Mouse (Mus musculus) hindbrain, embryonic 14.5 days (tissue): ENCODE results near the gene Negr1. TPM values are rescaled to one million over a fixed set of nuclear protein-coding genes. Genes with fewer than 3 reads are reported as not detected.

Experiments used
- ATAC-seq: fragments of 200-750 bp; cut with Nextera tagmentation; 2 replicates; pipeline ENCODE4 v1.8.0; 2017; ENCODE audit warnings: moderate number of reproducible peaks, mild to moderate bottlenecking, moderate TSS enrichment, moderate library complexity; ENCODE audit not compliant: low FRiP score
- DNase-seq: peaks from one replicate; pipeline ENCODE4 v3.0.0-alpha.2; 2015; ENCODE audit warnings: low spot score
- H3K27ac ChIP-seq: fragments of 300-500 bp; sonication (generic); 2 replicates; pipeline ENCODE4 v1.5.1; 2014; ENCODE audit warnings: mild to moderate bottlenecking, moderate library complexity
- H3K27me3 ChIP-seq: fragments of 300-500 bp; sonication (generic); 2 replicates; pipeline ENCODE4 v1.6.1; 2014; ENCODE audit warnings: mild to moderate bottlenecking, low read length, mixed read lengths; ENCODE audit not compliant: control insufficient read depth, insufficient read depth
- H3K36me3 ChIP-seq: fragments of 300-500 bp; sonication (generic); replicated peaks from 2 replicates; pipeline ENCODE4 v1.6.1; 2014; ENCODE audit not compliant: control insufficient read depth, insufficient read depth
- H3K4me1 ChIP-seq: fragments of 300-500 bp; sonication (generic); replicated peaks from 2 replicates; pipeline ENCODE4 v1.6.1; 2014; ENCODE audit warnings: antibody characterized with exemption, low read length, mixed read lengths; ENCODE audit not compliant: control insufficient read depth, insufficient read depth
- H3K4me2 ChIP-seq: fragments of 300-500 bp; sonication (generic); replicated peaks from 2 replicates; pipeline ENCODE4 v1.6.1; 2014; ENCODE audit warnings: mild to moderate bottlenecking, moderate library complexity
- H3K4me3 ChIP-seq: fragments of 300-500 bp; sonication (generic); replicated peaks from 2 replicates; pipeline ENCODE4 v1.5.1; 2014; ENCODE audit warnings: mild to moderate bottlenecking, low read length
- H3K9ac ChIP-seq: fragments of 300-500 bp; sonication (generic); 2 replicates; pipeline ENCODE4 v1.6.1; 2014
- H3K9me3 ChIP-seq: fragments of 300-500 bp; sonication (generic); 2 replicates; pipeline ENCODE4 v1.6.1; 2016; ENCODE audit warnings: low read length; ENCODE audit not compliant: control insufficient read depth
- WGBS: fragments of 180-500 bp; shearing (Covaris S2); extraction: QIAGEN DNeasy Blood & Tissue Kit; methylation state at CpG from one replicate; pipeline ENCODE4 v1.1.7; 2014; 5-methylcytosine and 5-hydroxymethylcytosine counted together
- polyA plus RNA-seq: library from polyadenylated mRNA; unstranded; fragments of >200 nt; fragmentation: Nextera tagmentation; extraction: Ambion mirVana; gene quantifications from 2 replicates; pipeline ENCODE4 v1.2.1, GENCODE M21; 2014

The Negr1 gene
- polyA plus RNA-seq, 1 experiment from 2014 or later, result 46.2 TPM

GRCm38 (mm10) chr3:156643710-156644363 is 82.2 kb downstream of the Negr1 start:
- Histone ChIP-seq H3K27me3 (no peaks in the 10 kb centered on the region), H3K36me3 (no peaks in the 10 kb centered on the region), H3K4me1 (no peaks in the 10 kb centered on the region), H3K9me3 (no peaks in the 10 kb centered on the region), H3K9ac (no peak overlapping the region), H3K4me2 (no peak overlapping the region), H3K27ac (no peak overlapping the region), H3K4me3 (no peak overlapping the region)
- ATAC-seq (no peak), DNase-seq (peak; percentile 43)
- WGBS, result 77% methylated on average over 3 of the region's 3 CpGs

DNA sequence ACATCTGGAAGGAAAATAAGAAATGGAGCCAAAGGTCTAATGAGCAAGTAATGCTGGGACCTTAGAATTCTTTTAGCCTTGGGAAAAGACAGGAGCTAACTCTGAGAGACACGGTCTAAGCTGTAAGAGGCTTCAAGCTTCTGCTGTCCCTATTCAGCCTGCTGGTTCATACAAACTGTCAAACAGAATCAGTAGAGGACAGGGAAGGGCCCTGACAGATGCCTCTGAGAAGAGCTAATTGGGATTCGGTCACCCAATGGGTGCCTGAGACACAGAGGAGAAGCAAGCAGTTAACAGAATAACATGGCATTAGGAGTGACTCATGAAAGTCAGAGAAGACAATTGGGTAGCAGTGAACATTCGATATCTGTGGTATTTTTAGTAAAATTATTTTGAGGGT is 86.8 kb downstream of the Negr1 start:
- Histone ChIP-seq H3K4me3 (no peak overlapping the region), H3K9me3 (no peaks in the 10 kb centered on the region), H3K27me3 (no peaks in the 10 kb centered on the region), H3K4me2 (no peak overlapping the region), H3K36me3 (no peaks in the 10 kb centered on the region), H3K27ac (no peak overlapping the region), H3K9ac (no peak overlapping the region), H3K4me1 (no peaks in the 10 kb centered on the region)
- no peak for DNase-seq
- WGBS, result 82% methylated on average over 3 of the region's 3 CpGs
- ATAC-seq, result no peak

DNA sequence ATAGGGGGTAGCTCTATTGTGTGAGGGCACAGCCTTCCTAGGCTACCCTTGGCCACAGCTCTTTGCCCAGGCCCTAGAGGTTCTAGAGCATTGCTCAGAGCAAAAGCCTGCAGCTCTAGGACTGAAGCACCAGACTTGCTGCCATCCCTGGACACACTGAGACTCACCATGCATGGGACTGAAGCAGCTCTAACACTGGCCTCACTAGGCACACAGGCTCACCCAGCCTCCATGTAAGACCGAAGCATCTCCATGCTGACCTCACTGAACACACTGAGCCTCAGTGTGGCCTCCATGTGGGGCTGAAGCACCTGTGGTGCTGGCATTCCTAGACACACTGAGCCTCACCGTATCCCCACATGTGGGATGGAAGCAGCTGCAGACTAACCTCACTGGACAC is 101.0 kb downstream of the Negr1 start:
- 90% methylated on average over 2 of the region's 2 CpGs for WGBS
- H3K4me2 ChIP-seq, result no peak overlapping the region
- no peaks in the 10 kb centered on the region for H3K9me3 ChIP-seq
- no peak overlapping the region for H3K4me3 ChIP-seq
- H3K27ac ChIP-seq, result no peak overlapping the region
- no peak for DNase-seq
- H3K9ac ChIP-seq, result no peak overlapping the region
- no peaks in the 10 kb centered on the region for H3K4me1 ChIP-seq
- ATAC-seq, result 0 out of 2 replicates have a peak, but pooled peaks have one; percentile 14
- H3K27me3 ChIP-seq, result no peaks in the 10 kb centered on the region
- no peaks in the 10 kb centered on the region for H3K36me3 ChIP-seq

GRCm38 (mm10) chr3:156672560-156672959 is 111.0 kb downstream of the Negr1 start:
- DNase-seq (no peak), ATAC-seq (no peak)
- no peaks in the 10 kb centered on the region for H3K4me1 ChIP-seq
- no peak overlapping the region for H3K4me3 ChIP-seq
- H3K36me3 ChIP-seq, result no peaks in the 10 kb centered on the region
- H3K27me3 ChIP-seq, result no peaks in the 10 kb centered on the region
- H3K9me3 ChIP-seq, result no peaks in the 10 kb centered on the region
- H3K4me2 ChIP-seq, result no peak overlapping the region
- WGBS, result 86% methylated on average over 3 of the region's 3 CpGs
- H3K27ac ChIP-seq, result no peak overlapping the region
- H3K9ac ChIP-seq, result no peak overlapping the region

DNA sequence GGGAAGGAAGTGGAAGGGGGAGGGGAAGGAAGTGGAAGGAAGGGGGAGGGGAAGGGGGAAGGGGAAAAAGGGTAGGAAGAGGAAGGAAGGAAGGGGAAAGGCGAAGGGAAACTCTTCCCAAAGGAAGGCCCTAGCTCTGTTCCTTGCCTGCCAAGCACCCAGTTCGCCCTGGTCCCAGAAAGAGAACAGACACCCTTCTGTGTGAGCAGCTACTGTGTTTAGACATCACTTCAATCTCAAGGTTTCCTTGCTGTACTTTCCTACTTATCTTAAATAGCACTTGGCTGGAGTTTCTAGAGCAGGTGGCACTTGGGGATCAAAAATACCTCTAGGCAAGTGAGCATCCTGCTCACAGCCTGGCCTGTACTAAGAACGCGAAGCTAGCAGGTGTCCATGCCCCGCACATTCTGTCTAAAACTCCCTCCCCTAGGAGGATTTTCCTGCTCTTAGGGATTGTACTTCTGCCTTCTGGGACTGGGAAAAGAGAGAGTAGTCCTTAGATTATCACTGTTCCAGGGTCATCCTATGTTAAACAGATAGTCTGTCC is 128.5 kb downstream of the Negr1 start:
- no peak overlapping the region for H3K27ac ChIP-seq
- no peak overlapping the region for H3K4me2 ChIP-seq
- no peaks in the 10 kb centered on the region for H3K27me3 ChIP-seq
- no peak overlapping the region for H3K9ac ChIP-seq
- H3K4me3 ChIP-seq, result no peak overlapping the region
- DNase-seq, result no peak
- H3K36me3 ChIP-seq, result no peaks in the 10 kb centered on the region
- ATAC-seq, result no peak
- H3K9me3 ChIP-seq, result no peaks in the 10 kb centered on the region
- H3K4me1 ChIP-seq, result no peaks in the 10 kb centered on the region
- WGBS, result 92% methylated on average over 5 of the region's 5 CpGs

- DNase-seq (no peak), ATAC-seq (no peak)
- H3K4me3 ChIP-seq, result no peak overlapping the region
- H3K36me3 ChIP-seq, result no peaks in the 10 kb centered on the region
- WGBS, result 100% methylated on average over 1 of the region's 1 CpGs
- H3K9ac ChIP-seq, result no peak overlapping the region
- H3K4me2 ChIP-seq, result no peak overlapping the region
- no peak overlapping the region for H3K27ac ChIP-seq
- no peaks in the 10 kb centered on the region for H3K4me1 ChIP-seq
- H3K9me3 ChIP-seq, result no peaks in the 10 kb centered on the region
- no peaks in the 10 kb centered on the region for H3K27me3 ChIP-seq
Measured at GRCm38 (mm10) chr3:156698687-156699086, 137.1 kb downstream of the Negr1 start.

- Histone ChIP-seq H3K4me3 (no peak overlapping the region), H3K9me3 (no peaks in the 10 kb centered on the region), H3K9ac (no peak overlapping the region), H3K36me3 (no peaks in the 10 kb centered on the region), H3K4me1 (no peaks in the 10 kb centered on the region), H3K4me2 (no peak overlapping the region), H3K27ac (no peak overlapping the region), H3K27me3 (no peaks in the 10 kb centered on the region)
- 76% methylated on average over 1 of the region's 1 CpGs for WGBS
- ATAC-seq (no peak), DNase-seq (no peak)
Measured at GRCm38 (mm10) chr3:156703241-156703640, 141.6 kb downstream of the Negr1 start.

DNA sequence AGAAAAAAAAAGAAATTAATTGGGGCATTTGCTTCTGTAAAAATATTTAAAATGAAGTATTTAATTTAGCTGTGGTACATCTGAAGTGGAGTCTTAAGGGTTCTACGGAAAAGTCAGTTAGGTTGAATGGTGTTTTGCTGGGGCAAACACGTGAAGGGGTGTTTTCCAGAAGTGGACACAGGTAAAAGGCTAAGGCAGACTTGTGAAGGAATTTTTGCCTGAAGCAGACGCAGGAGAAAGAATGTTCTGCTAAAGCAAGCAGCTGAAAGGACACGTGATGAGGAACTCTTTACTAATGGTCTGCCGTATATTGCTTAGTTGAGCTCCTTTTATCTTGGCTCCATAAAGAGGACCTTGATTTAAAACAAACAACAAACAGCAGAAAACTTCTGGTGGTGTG is 148.6 kb downstream of the Negr1 start:
- 76% methylated on average over 5 of the region's 5 CpGs for WGBS

GRCm38 (mm10) chr3:156710693-156711092 is 149.1 kb downstream of the Negr1 start:
- no peaks in the 10 kb centered on the region for H3K27me3 ChIP-seq

More for the DNA sequence above, 148.6 kb downstream of the Negr1 start:
- Histone ChIP-seq H3K36me3 (no peaks in the 10 kb centered on the region), H3K9ac (no peak overlapping the region), H3K27ac (no peak overlapping the region), H3K4me1 (no peaks in the 10 kb centered on the region), H3K27me3 (no peaks in the 10 kb centered on the region), H3K4me3 (no peak overlapping the region), H3K4me2 (no peak overlapping the region), H3K9me3 (no peaks in the 10 kb centered on the region)
- no peak for DNase-seq
- no peak for ATAC-seq

DNA sequence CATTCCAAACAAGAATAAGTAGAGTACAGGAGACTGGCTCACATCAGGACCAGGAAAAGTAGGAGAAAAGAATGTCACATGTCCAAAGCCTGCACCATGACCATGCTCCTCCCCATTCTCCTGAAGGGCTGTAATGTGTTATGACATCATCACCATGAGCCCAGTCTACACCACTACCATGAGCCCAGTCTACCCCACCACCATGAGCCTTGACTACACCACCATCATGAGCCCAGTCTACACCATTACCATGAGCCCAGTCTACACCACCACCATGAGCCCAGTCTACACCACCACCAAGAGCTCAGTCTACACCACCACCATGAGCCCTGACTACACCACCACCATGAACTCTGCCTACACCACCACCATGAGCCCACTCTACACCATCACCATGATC is 174.7 kb downstream of the Negr1 start:
- H3K9me3 ChIP-seq, result no peaks in the 10 kb centered on the region
- DNase-seq (no peak), ATAC-seq (0 out of 2 replicates have a peak, but pooled peaks have one; percentile 27)
- H3K4me3 ChIP-seq, result no peak overlapping the region
- H3K4me1 ChIP-seq, result no peaks in the 10 kb centered on the region
- H3K27me3 ChIP-seq, result no peaks in the 10 kb centered on the region
- no peak overlapping the region for H3K4me2 ChIP-seq
- H3K36me3 ChIP-seq, result no peaks in the 10 kb centered on the region
- H3K9ac ChIP-seq, result no peak overlapping the region
- no peak overlapping the region for H3K27ac ChIP-seq

More at GRCm38 (mm10) chr3:156710693-156711092, 149.1 kb downstream of the Negr1 start:
- DNase-seq (no peak), ATAC-seq (no peak)
- no peak overlapping the region for H3K4me3 ChIP-seq
- WGBS, result 81% methylated on average over 4 of the region's 4 CpGs
- no peak overlapping the region for H3K4me2 ChIP-seq
- no peaks in the 10 kb centered on the region for H3K9me3 ChIP-seq
- no peak overlapping the region for H3K9ac ChIP-seq
- no peak overlapping the region for H3K27ac ChIP-seq
- no peaks in the 10 kb centered on the region for H3K4me1 ChIP-seq
- H3K36me3 ChIP-seq, result no peaks in the 10 kb centered on the region
